Mouse (Mus musculus) kidney, adult 2 months (tissue): ENCODE data around the gene Rps10.

Experiments used
- CTCF ChIP-seq: fragments of 200-500 bp; conservative IDR thresholded peaks from 2 replicates; pipeline ENCODE4 v1.5.1; 2011; ENCODE audit warnings: low read depth, mild to moderate bottlenecking, control low read depth, low read length, moderate library complexity, mixed read lengths; ENCODE audit not compliant: insufficient read depth, insufficient read length
- POLR2A ChIP-seq: fragments of 200-500 bp; IDR thresholded peaks from one replicate; pipeline ENCODE4 v1.6.1; 2011; ENCODE audit warnings: low read depth, low read length, control low read depth

DNA sequence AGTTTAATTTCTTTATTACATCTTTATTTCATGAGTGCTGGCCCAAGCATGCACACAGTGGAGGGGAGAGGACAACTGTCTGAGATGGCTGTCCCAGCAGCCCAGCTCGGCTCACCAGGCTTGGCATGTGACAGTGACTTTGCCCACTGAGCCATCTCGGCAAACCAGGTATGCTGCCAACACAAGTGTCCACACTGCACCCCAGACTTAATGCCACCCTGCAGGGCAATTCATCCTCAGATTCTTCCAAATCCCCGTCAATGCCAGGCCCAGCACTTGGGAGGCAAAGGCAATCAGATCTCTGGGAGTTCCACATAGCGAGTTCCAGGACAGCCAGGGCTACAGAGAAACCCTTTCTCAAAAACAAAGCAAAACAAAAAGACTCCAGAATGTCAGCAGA is 23.5 kb downstream of the Rps10 start:
- TF ChIP-seq CTCF, result no peak
- TF ChIP-seq POLR2A, result no peak
